Mouse (Mus musculus) monocyte, adult 2 months (primary cell): ENCODE measurements around the gene Tctex1d2.

ENCODE experiments used
- DNase-seq, 2 experiments: peaks; one replicate each; pipeline ENCODE4 v3.0.0; 2022; ENCODE audit warnings: low spot score in 2 of 2, low read depth in 1 of 2

Tctex1d2 gene

DNA sequence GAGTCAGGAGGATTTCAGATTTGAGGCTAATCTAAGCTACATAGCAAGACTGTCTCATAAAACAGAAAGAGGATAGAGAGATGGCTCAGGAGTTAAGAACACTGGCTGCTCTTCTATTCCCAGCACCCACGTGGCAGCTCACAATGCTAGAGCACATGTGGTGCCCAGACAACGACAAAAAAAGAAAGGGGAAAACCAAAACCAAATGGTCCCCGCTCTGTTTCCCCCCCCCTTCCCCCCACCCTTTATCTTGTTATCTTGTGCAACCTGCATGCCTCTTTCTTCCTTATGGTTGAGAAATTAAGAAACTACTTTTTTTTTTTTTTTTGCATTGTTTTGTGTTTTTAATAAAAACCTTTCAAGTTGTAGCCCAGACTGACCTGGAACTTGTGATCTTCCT is 49.0 kb downstream of the Tctex1d2 start:
- DNase-seq = no peak

DNA sequence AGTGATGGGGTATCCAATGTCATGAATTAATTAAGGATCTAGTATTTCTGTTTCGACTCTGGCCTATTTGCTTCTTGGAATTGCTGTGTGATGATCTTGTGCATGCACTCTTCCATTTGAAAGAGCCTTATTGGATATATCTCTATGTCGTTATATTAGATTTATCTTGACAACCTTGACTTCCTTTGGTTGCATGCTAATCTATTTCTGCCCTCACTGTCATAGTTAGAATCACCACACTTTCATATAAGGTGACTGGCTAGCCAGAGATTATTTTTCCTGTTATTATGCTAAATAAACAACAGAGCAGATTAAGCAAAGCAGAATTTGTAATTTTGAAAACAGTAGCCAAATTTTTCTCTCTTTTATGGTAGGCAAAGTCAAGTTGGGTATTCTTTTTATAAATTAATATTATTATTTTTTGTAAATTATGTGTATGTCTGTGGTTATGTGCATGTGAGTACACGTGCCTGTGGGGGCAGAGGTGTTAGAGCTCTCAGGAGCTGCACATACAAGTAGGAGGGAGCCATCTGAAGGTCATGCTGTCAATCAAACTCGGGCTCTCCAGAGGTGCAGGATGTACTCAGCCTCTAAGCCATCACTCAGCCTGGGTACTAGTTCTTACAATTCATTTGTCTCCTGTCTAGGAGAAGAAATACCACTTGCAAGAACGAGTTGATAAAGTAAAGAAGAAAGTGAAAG is 50.1 kb downstream of the Tctex1d2 start:
- DNase-seq = no peak

DNA sequence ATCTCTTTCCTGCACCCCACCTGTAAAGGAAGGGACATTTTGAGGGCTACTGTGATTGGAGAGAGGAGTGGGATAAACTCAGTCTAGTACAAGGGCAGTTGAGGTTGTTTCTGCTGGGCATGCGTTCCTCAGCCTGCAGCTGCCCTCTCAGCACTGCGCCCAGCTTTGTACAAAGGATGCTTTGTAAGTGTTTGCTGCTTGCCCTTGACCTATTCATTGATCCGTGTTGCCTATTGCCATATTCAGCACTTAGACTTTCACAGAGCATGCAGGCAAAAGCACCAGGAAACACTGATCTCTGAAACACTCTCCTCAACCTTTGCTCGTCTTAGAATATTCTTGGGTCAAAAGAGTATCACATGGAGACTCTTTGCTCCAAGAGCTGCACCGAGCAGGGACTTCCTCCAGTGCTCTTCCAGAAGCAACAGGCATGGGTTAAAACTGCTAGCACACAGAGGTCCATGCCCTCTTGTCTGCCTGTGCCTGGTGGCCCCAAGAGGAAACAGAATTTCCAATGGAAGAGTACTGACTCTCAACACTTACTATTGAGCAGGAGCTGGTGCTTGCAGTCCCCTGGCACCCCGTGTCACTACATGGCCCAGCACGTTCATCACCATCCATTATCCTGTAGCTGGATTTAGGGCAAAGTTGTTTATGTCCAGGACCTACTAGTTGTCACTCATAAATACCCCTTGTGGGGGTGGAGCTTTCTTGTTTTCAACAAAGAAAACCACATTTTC is 52.9 kb downstream of the Tctex1d2 start:
- no peak for DNase-seq

DNA sequence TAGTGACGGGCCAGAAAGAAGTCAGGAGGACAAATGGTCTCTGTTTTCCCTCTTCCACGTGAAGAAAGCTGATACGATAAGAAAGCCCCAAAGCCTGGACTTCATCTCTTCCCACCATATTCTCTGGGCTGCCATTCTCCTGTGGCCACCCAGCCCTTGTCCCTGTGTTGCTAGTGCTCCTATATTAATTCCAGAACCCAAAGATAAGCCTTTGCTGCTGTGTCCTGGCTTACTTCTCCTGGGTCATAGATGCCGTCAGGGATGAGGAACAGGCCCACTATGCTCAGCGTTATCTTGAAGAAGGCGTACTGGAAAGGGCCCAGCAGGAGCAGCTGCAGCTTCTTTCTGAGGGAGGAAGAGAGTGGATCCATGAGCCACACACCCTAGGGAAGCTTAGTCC is 57.8 kb downstream of the Tctex1d2 start:
- DNase-seq = no peak
